Mouse (Mus musculus) thymus, adult 2 months (tissue): ENCODE results near the gene Myo18b.

Source experiments
- CTCF ChIP-seq: fragments of 200-500 bp; IDR thresholded peaks from 2 replicates; pipeline ENCODE4 v1.5.1; 2012; ENCODE audit warnings: mild to moderate bottlenecking, control low read depth, low read length, moderate library complexity, borderline replicate concordance; ENCODE audit not compliant: control insufficient read depth, poor library complexity, insufficient read depth; ENCODE audit errors: extremely low read depth
- POLR2A ChIP-seq: fragments of 200-500 bp; IDR thresholded peaks from 2 replicates; pipeline ENCODE4 v1.6.1; 2012; ENCODE audit warnings: mild to moderate bottlenecking, low read length, control low read depth, moderate library complexity; ENCODE audit not compliant: control insufficient read depth, poor library complexity, insufficient read depth; ENCODE audit errors: extremely low read depth

DNA sequence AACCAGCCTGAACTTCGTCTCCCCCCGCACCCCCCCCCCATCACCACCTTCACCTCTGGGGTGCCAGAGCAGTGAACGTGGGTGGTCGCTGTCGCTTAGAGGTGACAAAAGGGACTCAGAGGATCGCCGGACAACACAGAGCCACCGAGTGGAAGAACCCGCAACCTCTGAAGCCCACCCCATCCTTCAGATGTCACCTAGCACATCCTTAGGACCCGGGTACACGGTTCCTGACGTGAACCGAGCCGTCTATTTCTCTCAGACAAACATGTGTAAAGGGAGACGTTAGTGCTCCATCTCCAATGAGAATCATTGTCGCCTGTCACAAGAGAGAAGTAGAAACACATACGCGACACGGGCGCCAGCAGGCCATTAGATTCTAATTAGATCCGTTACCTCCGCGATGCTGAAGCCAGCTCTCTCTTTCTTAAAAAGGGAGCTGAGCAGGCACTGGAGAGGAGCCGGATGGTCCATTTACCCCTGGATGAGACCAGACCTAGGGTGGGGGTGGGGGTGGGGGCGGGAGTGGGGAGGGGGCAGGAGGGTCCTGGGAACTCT, 48.1 kb downstream of the Myo18b start:
- TF ChIP-seq CTCF (no peak), POLR2A (no peak)
